Mouse (Mus musculus): ENCODE results near the gene Slc27a2.
"Not testable (repeated sequence)": the region's sequence is repeated elsewhere in the genome, so short reads cannot be mapped to it uniquely, and the experiment has no call there.

Gene Slc27a2

DNA sequence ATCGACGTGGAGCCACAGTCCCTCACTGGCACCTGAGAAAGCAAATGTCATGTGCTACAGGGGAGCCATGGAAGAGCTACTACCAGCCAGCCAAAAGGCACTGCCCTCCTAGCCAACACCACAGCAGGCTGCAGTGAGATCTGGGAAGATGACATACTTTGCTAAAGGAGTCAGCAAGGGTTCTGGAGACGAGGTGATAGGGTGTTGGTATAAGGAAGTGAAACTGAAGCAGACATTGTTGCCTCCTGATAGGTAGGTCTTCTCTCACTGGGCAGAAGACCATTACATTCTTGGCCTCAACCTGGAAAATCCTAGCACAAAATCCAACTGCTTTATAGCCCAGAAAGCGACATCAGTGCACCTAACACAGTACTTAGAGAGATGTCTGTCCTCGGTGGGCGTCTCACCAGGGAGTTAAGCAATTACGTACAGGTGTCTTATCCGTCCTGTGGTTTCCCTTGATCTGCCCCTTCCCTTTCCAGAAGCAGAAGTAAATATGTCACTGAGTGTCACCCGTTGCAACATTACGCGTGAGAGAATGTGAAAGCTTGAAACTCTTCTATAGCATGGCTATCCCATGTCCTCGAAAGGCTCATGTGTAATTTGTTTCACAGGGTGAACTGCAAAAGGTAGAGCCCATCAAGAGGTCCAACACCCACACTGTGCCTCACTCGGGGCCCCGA is 49.9 kb downstream of the Slc27a2 start:
- no peak for DNase-seq (ENCODE audit: low read depth, low spot score)

DNA sequence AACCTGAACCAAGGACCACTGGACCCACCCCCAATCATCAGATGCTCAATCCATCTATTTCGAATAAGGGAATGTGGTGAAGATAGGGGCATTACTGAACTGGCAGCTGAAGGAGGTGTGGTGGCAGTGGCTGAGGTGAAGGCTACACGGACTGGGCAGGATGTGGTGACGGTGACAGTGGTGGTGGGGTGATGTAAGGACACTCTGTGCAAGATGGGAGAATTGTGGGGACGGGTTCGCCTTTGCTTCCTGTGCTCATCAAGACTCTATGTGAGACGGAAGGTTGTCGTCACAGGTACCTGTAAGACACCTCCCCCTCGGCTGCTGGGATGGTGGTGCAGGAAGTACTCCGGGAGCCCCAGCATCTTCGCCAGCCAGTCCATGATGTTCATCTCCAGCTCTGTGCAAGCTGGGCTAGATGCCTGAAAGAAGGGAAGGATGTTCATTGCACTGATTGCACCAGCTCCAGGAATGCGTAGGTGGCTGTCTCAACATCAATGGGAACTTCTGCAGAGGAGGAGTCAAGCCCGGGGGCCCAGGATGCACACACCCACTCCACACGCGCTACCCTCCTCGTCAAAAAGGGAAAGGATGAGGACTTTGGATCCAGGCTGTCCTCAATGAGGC is 54.0 kb downstream of the Slc27a2 start:
- DNase-seq (ENCODE audit: low read depth, low spot score), result no peak

DNA sequence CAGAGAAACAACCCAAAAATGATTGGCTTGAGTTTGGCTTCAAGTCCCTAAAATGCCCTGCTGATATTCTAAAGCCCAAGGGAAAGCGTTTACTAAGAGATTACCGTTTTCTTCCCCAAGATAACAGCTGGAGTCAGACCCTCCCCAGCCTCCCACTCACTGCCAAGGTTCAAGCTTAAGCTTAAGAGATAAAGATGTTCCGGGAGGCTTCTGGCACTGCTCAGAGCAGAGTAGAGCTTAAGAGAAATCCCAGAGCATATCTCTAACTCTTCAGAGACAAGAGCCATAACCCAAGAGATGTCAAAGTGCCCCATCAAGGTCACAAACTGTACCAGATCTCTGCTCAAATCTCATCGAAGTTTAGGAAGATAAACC is 54.5 kb downstream of the Slc27a2 start:
- DNase-seq (ENCODE audit: low read depth, low spot score), result no peak

DNA sequence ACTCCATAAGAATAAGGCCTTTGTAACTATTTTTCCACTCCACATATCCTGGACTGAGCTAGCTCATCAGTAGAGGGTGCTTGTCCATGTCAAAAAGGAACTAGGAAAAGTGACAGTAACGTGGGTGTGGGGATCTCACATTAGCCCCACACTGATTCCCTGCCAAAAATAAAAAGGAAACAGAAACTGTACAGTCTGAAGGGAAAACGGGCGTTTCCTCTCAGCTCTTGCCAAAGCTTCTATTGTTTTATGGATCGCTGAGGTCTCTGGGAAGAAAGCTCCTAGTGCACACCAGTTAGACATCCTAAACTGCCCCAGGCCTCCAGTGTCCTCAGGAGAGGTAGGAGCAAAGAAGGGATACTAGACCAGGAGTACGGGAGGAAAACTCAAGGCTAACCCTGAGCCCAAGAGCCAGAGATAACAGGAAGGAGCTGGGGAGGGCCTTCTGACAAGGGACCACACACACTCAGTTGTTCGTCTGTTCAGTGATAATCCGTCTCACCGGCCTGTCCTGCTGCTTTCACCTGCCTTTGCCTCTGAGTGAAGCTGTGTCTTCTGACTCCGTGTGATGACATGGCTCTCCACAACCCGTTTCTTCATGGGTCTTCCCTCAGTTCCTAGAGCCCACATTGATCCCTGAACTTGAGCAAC is 55.5 kb downstream of the Slc27a2 start:
- no peak for DNase-seq (ENCODE audit: low read depth, low spot score)

DNA sequence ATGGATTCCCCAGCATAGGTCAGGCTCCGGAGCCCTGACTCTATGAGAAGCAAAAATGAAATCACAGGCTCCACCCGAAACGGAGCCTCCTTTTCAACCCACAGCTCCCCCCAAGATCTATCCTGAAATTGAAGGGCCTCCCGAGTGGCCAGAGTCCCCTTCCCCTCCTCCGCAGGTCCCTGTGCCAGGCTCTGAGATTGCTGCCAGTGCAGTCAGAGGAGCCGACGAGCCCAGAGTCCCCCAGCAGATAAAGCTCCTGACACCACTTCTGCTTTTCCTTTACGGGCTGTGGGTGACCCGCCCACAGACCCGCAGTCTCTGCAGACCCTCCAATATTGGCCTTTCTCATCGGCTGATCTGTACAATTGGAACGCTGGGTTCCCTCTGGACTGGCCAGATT is 57.4 kb downstream of the Slc27a2 start:
- DNase-seq (ENCODE audit: low read depth, low spot score), result not testable (repeated sequence)

DNA sequence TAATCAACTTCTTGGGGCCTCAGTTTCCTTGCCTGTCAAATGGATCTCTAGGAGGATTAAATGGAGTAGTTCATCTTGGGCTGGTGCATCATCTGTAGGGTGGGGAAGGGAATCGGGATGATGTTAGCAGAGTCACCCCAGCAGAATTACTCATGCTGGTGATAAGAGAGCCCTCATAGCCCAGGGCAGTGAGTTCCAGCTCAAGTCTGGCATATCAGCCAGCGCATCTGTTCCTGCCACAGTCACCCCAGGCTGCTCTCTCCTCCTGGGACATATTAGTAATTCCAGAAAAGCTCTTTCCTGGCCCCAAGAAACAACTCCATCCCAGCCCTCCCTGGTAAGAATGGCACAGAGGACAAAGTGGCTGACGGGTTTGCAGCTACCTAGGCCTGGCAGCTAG is 63.1 kb downstream of the Slc27a2 start:
- DNase-seq (ENCODE audit: low read depth, low spot score), result no peak

DNA sequence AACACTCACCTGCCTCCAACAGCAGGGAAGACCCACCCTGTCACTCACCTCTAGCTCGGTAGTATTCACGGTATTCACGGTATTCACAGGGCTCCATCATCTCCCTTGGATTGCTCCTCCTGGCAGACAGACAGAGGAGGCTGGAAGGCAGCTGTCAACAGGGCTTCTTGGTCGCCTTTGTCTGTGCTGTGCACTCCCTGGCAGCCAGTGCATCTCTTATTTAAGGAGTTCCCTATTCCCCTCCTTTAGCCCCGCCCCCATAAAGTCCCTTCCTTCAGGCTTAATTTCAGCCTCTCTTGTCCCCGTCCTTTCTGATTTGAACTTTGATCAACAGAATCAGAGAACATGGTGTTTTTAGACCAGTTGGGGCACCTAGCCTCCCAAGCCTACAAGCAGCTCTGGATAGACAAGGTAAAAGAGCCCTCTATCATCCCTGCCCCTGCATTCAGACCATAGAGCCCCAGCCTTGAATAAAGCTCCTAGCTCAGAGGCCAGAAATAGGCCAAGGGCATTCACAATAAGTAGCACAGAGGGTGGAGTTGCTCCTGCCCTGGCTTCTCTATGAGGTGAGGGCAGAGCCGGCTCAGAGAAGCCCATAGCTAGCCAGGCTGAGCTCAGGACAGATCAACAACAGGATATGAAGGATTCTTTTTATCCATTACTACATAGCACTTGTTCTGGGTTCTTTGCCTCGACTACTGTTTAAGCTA is 66.4 kb downstream of the Slc27a2 start:
- peak; percentile 39 for DNase-seq (ENCODE audit: low read depth, low spot score)

DNA sequence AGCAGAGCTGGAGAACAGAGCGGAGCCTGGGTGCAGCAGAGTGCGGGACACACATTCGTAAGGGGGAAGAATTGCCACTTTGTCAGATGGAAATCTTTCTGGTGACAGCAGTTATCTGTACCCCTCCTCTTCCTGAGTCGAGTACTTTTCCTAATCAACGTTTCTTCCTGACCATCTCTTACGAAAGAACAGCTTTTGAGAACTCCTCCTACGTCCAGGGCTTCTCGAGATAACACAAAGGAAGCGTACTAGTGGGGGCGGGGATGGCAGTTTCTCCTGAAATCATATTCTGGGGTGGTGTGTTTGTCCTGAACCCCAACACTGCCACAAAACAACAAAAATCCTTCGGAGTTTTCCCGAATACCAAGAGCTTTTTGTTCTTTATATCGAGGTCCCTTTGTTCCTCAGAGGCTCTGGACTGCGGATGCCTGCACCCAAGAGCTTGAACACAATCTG is 67.1 kb downstream of the Slc27a2 start, which contains the start of gene Hdc:
Gene Hdc (minus strand): TSS at position 51 of the 456 bp plus-strand sequence.
- no peak for DNase-seq (ENCODE audit: low read depth, low spot score)

DNA sequence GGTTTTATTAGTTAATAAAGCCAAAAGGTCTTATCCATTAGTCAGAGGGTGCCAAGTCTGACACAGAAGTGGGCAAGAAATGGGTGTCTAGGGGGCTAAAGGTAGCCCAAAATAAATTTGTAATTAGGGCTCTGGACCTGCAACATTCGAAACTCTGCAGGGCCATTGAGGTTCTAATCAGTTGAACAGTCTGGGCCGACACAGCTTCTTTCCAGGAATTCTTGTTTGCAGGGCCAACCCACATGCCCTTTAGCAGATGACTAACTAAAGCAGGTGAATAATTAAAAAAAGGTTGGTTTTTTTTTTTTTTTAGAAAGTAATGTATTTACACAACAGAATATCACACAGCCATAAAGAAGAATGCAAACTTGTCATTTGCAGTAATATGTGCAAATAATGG is 70.2 kb downstream of the Slc27a2 start:
- DNase-seq (ENCODE audit: low read depth, low spot score), result no peak

DNA sequence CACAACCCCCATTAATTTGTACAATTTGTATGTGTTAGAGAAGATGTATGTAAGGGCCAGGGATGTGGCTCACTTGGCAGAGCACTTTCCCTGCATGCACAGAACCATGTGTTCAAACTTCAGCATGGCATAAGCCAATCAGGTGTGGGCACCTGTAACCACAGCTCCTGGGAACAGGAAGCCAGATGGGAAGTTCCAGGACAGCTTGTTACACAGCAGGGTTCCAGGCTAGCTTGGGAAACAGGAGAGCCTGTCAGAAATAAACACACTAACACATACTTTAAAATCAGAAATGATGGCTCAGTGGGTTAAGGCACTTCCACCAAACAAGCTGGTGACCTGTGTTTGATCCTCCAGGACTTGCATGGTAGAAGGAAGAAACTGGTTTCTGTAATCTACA is 70.9 kb downstream of the Slc27a2 start:
- no peak for DNase-seq (ENCODE audit: low read depth, low spot score)

DNA sequence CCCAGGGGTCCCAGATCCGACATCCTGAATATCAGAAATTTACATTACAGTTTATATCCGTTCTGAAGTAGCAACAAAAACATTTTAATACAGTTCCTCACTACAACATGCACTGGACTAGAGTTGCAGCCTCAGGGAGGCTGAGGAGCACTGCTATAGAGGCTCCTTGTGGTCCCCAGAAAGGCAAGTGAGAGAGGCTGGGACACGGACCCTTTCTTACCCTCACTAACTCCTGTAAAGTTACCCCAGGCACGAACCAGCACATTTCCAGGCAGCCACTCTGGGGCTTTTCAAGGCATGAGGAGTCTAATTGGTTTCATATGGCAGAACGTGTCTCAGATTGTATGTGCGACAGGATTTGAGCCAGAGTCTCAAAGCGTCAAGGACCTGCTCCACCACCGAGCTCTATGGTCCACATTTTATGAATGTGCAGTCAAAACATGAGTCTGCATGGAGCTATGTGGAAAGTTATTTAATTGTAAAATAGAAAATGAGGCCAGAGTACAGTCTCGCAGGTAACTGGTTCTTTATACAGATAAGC is 76.3 kb downstream of the Slc27a2 start:
- no peak for DNase-seq (ENCODE audit: low read depth, low spot score)

DNA sequence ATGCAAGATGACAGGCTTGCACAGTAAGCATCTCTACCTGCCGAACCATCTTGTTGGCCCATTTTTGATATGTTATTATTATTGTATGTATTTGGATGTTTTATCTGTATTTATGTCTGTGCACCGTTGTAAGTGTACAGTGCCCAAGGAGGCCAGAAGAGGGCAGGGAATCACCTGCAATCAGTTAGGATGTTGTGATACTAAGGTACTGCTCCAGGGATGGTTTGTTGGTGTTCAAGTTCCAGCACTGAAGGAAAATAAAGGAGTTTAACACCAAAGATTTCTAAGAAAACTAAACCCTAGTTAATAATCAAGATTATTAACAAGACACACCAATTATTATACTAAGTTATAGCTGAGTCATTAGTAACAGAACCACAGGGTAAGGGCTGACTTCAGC is 81.0 kb downstream of the Slc27a2 start:
- DNase-seq (ENCODE audit: low read depth, low spot score), result no peak

DNA sequence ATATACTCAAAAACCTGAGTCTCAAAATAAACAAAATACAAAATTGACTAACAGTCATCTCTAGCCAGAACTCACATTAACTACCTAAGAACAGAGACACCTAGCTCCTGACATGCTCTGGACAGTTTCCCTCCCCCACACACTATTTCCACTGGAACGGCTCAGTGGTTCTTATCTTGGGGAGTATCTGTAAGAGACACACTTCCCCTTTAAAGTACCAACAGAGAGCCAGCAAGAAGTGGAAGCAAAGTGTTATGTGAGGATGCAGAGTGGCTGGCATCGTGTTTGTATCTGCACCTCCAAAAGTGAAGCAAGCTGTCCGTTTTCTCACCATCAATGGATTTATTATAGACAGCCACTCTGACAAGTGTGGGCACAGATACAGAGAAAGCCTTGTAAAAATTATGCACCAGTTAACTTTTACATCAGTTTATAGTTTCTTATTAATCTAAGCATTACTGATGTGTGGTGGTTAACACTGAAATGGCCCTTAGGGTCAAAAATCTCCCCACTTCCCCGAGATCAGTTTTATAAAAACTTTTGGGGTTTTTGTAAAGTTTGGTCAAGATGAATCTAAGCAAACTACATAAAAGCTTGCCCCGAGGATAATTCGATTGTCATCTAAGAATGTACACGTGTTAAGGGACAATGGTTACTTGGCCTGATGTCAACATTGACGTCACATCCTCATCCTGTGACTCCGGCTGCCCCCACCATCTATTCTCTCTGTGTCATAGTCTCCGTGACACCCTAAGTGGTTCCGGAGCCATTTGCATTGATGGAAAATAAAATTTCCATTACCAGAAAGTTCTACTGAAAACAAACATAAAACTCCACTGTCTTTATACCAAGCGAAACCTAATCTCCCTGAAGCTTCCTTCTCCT is 84.0 kb downstream of the Slc27a2 start:
- no peak for DNase-seq (ENCODE audit: low read depth, low spot score)

All from ZHBTc4 (cell line).